Mouse (Mus musculus) myocyte (in vitro differentiated cells): Measurements from ENCODE around the gene Ccdc87.

Experiments used
- CEBPB ChIP-seq: IDR thresholded peaks from 2 replicates; pipeline ENCODE4 v1.6.1; 2011; ENCODE audit warnings: mild to moderate bottlenecking, moderate library complexity; ENCODE audit not compliant: poor library complexity, insufficient read depth, severe bottlenecking
- E2F4 ChIP-seq: IDR thresholded peaks from one replicate; pipeline ENCODE4 v1.6.1; 2011; ENCODE audit warnings: mild to moderate bottlenecking, control low read depth, moderate library complexity; ENCODE audit not compliant: insufficient read depth
- MAX ChIP-seq: IDR thresholded peaks from one replicate; pipeline ENCODE4 v1.6.1; 2011; ENCODE audit warnings: low read depth, mild to moderate bottlenecking, control low read depth
- MYOD1 ChIP-seq, 3 experiments: IDR thresholded peaks; one replicate each; pipeline ENCODE4 v1.6.1; 2011; ENCODE audit warnings: control low read depth in 2 of 3, low read depth in 2 of 3, mild to moderate bottlenecking in 2 of 3, moderate library complexity in 1 of 3; ENCODE audit not compliant: insufficient read length in 2 of 3, control insufficient read depth in 1 of 3
- MYOG ChIP-seq, 3 experiments: IDR thresholded peaks; one replicate each; pipeline ENCODE4 v1.6.1; 2011; ENCODE audit warnings: control low read depth in 2 of 3, low read depth in 2 of 3, mild to moderate bottlenecking in 2 of 3; ENCODE audit not compliant: insufficient read length in 2 of 3, control insufficient read depth in 1 of 3, insufficient read depth in 1 of 3
- POLR2A ChIP-seq: IDR thresholded peaks from one replicate; pipeline ENCODE4 v1.6.1; 2011; ENCODE audit warnings: low read depth, mild to moderate bottlenecking, control low read depth, moderate library complexity; ENCODE audit not compliant: insufficient read length
- POLR2AphosphoS2 ChIP-seq: IDR thresholded peaks from one replicate; pipeline ENCODE4 v1.6.1; 2011; ENCODE audit warnings: low read depth, control low read depth; ENCODE audit not compliant: insufficient read length
- REST ChIP-seq: IDR thresholded peaks from one replicate; pipeline ENCODE4 v1.6.1; 2011; ENCODE audit warnings: mild to moderate bottlenecking, control low read depth, moderate library complexity; ENCODE audit not compliant: insufficient read depth, insufficient read length
- SRF ChIP-seq: IDR thresholded peaks from one replicate; pipeline ENCODE4 v1.6.1; 2011; ENCODE audit warnings: low read depth; ENCODE audit not compliant: control insufficient read depth, insufficient read length
- TCF12 ChIP-seq: IDR thresholded peaks from one replicate; pipeline ENCODE4 v1.6.1; 2011; ENCODE audit warnings: mild to moderate bottlenecking, control low read depth; ENCODE audit not compliant: poor library complexity, insufficient read depth, severe bottlenecking
- TCF3 ChIP-seq: IDR thresholded peaks from one replicate; pipeline ENCODE4 v1.6.1; 2011; ENCODE audit warnings: low read depth, control low read depth; ENCODE audit not compliant: insufficient read length
- USF1 ChIP-seq: IDR thresholded peaks from one replicate; pipeline ENCODE4 v1.6.1; 2011; ENCODE audit warnings: low read depth, mild to moderate bottlenecking, control low read depth, moderate library complexity

DNA sequence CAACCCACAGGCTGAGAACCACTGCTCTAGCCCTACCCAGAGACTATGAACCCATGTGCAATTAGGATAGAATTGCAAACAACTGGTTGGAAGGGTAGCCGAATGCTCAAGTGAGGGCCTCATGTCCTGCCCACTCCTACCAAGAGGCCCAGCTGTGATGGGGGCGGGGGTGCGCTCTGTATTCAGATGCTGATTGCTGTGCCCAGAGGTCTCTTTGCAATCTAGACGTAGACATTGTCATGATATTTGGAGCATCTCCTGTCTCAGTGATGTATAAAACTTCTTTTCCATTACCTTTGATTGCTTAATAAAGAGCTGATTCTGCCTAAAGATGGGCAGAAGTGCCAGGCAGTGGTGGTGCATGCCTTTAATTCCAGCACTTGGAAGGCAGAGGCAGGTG, 10.6 kb downstream of the Ccdc87 start:
- TF ChIP-seq POLR2A (no peak), TCF12 (no peak), USF1 (no peak), MAX (no peak), POLR2AphosphoS2 (no peak), E2F4 (no peak), MYOG (IDR thresholded peaks at IDR 0.05; ENCODE audit: control insufficient read depth in 1 of 3, insufficient read depth in 1 of 3, insufficient read length in 2 of 3, low read depth in 2 of 3) (no peak), MYOD1 (IDR thresholded peaks at IDR 0.05; ENCODE audit: control insufficient read depth in 1 of 3, insufficient read length in 2 of 3, low read depth in 2 of 3) (no peak), SRF (no peak), REST (no peak), CEBPB (no peak), TCF3 (no peak)
